Mouse (Mus musculus): Measurements from ENCODE around the gene Cdc6. TPM values are rescaled to one million over a fixed set of nuclear protein-coding genes. Genes with fewer than 3 reads are reported as not detected.

The Cdc6 gene
- polyA plus RNA-seq, 2 experiments: 15.6 to 25.8 TPM

DNA sequence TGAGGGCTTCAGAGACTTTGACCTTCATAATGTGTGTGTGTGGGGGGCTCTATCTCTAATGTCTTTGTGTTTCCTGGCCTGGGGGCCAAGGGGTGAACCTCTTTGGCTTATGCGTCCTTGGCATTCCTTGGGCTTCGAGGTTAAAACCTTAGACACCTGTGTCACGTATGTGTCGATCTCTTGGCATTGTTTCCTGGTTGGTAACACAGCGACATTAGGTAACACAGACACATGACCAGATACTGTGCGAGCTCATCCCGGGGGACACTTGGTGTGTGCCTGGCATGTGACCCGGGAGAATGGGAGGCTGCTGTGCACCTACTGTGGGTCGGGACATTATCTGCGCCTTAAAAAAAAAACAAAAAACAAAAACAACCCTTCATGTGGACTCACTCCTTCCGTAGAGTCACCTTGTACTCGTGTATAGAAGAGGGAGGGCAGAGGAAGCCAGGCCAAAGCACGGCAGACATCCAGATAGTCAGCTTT is 46.3 kb downstream of the Cdc6 start:
- Histone ChIP-seq H3K4me3 (replicated peaks; ENCODE audit: low read length) (no peak overlapping the region), H3K27ac (replicated peaks; ENCODE audit: low read depth, low read length) (0 out of 2 replicates have a peak overlapping the region, but pooled peaks have one; percentile 14), H3K27me3 (ENCODE audit: control insufficient read depth, insufficient read depth, low read length) (no peaks in the 10 kb centered on the region), H3K4me1 (ENCODE audit: control insufficient read depth, insufficient read depth, low read length) (peaks cover 49% of the 10 kb centered on the region), H3K4me2 (replicated peaks; ENCODE audit: low read depth, low read length, severe bottlenecking) (peak overlapping the region; percentile 28; the same call in 1 of the 2 replicates), H3K9ac (ENCODE audit: low read depth, low read length, severe bottlenecking) (no peak overlapping the region), H3K9me3 (ENCODE audit: control insufficient read depth, low read length) (no peaks in the 10 kb centered on the region), H3K36me3 (ENCODE audit: control insufficient read depth, insufficient read depth, low read length) (peaks cover 55% of the 10 kb centered on the region)
- WGBS: 39% methylated on average over 13 of the region's 13 CpGs
- ATAC-seq (ENCODE audit: low FRiP score, low read depth) (no peak), DNase-seq (ENCODE audit: low spot score) (no peak)
- no peak for TF ChIP-seq POLR2A (IDR thresholded peaks at IDR 0.05; ENCODE audit: borderline replicate concordance, extremely low read depth, insufficient read depth, insufficient read length)

DNA sequence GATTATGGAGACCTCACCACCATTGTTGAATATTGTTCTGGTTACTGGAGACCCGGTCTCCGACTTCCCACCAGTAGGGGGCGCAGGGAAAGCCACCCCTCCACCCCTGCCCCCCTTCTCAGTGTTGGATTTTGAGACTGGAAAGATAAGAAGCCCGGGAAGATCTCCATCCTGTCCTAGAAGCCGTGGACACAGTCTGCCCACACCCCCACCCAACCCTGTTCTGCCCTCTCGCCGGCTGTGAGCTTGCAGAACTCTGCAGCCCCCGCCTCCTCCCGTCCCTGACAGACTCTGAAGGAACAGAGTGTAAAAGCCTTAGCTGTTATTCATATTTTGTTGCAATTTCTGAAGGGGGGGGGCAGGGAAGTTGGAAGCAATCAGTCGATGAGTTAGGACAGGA is 46.8 kb downstream of the Cdc6 start:
- H3K9me3 ChIP-seq (ENCODE audit: control insufficient read depth, low read length): no peaks in the 10 kb centered on the region
- peak overlapping the region; percentile 28; the same call in 1 of the 2 replicates for H3K4me2 ChIP-seq (replicated peaks; ENCODE audit: low read depth, low read length, severe bottlenecking)
- H3K27ac ChIP-seq (replicated peaks; ENCODE audit: low read depth, low read length): 0 out of 2 replicates have a peak overlapping the region, but pooled peaks have one; percentile 9
- WGBS: 11% methylated on average over 10 of the region's 10 CpGs
- H3K27me3 ChIP-seq (ENCODE audit: control insufficient read depth, insufficient read depth, low read length): no peaks in the 10 kb centered on the region
- peak; percentile 60 for ATAC-seq (ENCODE audit: low FRiP score, low read depth)
- H3K4me3 ChIP-seq (replicated peaks; ENCODE audit: low read length): no peak overlapping the region
- H3K4me1 ChIP-seq (ENCODE audit: control insufficient read depth, insufficient read depth, low read length): peaks cover 53% of the 10 kb centered on the region
- no peak for TF ChIP-seq POLR2A (IDR thresholded peaks at IDR 0.05; ENCODE audit: borderline replicate concordance, extremely low read depth, insufficient read depth, insufficient read length)
- no peak overlapping the region for H3K9ac ChIP-seq (ENCODE audit: low read depth, low read length, severe bottlenecking)
- peak; percentile 75 for DNase-seq (ENCODE audit: low spot score)
- H3K36me3 ChIP-seq (ENCODE audit: control insufficient read depth, insufficient read depth, low read length): peaks cover 50% of the 10 kb centered on the region

DNA sequence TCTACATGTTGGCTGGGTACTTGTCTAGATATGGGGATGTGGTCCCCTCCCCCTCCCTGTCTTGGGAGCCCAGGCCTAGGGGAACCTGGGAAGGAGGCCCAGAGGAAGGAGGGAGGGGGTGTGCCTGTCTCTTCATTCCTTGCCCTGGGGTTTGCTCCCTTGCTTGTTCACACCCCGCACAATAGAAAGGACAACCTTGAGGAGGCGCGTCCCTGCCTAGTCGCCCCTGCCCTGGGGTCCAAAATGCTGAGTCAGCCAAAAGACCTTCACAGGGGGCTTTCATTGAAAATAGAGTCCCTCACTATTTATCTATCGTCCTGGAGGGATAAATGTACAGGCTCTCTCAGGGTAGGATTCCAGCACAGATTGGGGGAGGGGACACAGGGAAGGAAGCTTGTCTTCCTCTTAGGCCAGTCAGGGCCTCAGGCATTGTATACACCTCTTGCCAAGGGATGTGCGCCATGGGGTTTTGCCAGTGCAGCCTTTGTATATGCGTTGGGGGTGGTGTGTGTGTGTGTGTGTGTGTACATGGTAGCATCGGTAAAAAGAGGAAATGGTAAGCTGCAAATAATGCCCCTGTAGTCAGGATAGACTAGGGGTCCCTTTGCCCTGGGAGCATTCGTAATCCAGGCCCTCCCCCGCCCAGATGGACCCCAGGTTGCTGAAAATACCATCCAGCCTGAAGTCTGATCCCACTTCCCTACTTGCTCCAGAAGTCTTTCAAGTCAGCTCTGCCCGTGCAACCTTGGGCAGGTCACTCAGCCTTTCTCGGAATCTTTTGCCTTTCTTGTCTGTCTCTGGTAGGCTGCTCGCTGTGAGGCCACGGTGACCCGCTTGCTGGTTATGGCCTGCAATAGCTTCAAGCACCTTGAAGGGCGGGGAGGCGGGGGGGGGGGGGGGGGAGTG is 47.5 kb downstream of the Cdc6 start:
- H3K4me3 ChIP-seq (replicated peaks; ENCODE audit: low read length): no peak overlapping the region
- no peak overlapping the region for H3K9ac ChIP-seq (ENCODE audit: low read depth, low read length, severe bottlenecking)
- WGBS: 25% methylated on average over 16 of the region's 17 CpGs
- TF ChIP-seq POLR2A (IDR thresholded peaks at IDR 0.05; ENCODE audit: borderline replicate concordance, extremely low read depth, insufficient read depth, insufficient read length): no peak
- DNase-seq (ENCODE audit: low spot score): no peak
- H3K4me1 ChIP-seq (ENCODE audit: control insufficient read depth, insufficient read depth, low read length): peaks cover 54% of the 10 kb centered on the region
- ATAC-seq (ENCODE audit: low FRiP score, low read depth): no peak
- no peaks in the 10 kb centered on the region for H3K9me3 ChIP-seq (ENCODE audit: control insufficient read depth, low read length)
- peaks cover 45% of the 10 kb centered on the region for H3K36me3 ChIP-seq (ENCODE audit: control insufficient read depth, insufficient read depth, low read length)
- H3K4me2 ChIP-seq (replicated peaks; ENCODE audit: low read depth, low read length, severe bottlenecking): no peak overlapping the region
- 0 out of 2 replicates have a peak overlapping the region, but pooled peaks have one; percentile 9 for H3K27ac ChIP-seq (replicated peaks; ENCODE audit: low read depth, low read length)
- no peaks in the 10 kb centered on the region for H3K27me3 ChIP-seq (ENCODE audit: control insufficient read depth, insufficient read depth, low read length)

DNA sequence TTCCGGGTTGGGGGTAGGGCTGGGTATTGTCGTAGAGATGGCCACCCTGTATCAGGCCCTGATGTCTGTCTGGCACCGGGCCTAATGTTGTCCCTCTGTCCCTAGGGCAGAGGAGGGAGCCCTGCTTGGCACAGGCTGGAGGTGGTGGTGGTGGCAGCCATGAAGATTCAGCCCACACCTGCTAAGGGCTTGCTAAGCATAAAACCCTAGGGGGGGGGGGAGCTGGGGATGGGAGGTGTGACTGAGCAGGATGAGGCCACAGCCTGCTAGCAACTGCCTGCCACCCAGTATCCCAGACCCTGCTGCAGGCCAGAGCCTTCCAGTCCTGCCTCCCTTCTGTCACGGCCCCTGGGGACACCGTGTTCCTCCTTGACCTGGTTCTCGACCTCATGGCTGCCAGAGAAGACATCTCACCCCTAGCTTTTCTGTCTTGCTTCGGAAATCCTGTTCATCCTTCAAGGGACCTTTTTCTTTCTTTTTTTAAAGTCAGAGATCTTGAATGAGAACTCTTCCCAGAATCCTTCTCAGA is 48.2 kb downstream of the Cdc6 start:
- no peak for TF ChIP-seq POLR2A (IDR thresholded peaks at IDR 0.05; ENCODE audit: borderline replicate concordance, extremely low read depth, insufficient read depth, insufficient read length)
- H3K27ac ChIP-seq (replicated peaks; ENCODE audit: low read depth, low read length): no peak overlapping the region
- H3K9ac ChIP-seq (ENCODE audit: low read depth, low read length, severe bottlenecking): no peak overlapping the region
- DNase-seq (ENCODE audit: low spot score): no peak
- ATAC-seq (ENCODE audit: low FRiP score, low read depth): no peak
- no peaks in the 10 kb centered on the region for H3K9me3 ChIP-seq (ENCODE audit: control insufficient read depth, low read length)
- 29% methylated on average over 7 of the region's 7 CpGs for WGBS
- H3K4me2 ChIP-seq (replicated peaks; ENCODE audit: low read depth, low read length, severe bottlenecking): no peak overlapping the region
- H3K36me3 ChIP-seq (ENCODE audit: control insufficient read depth, insufficient read depth, low read length): peaks cover 37% of the 10 kb centered on the region
- no peaks in the 10 kb centered on the region for H3K27me3 ChIP-seq (ENCODE audit: control insufficient read depth, insufficient read depth, low read length)
- peaks cover 53% of the 10 kb centered on the region for H3K4me1 ChIP-seq (ENCODE audit: control insufficient read depth, insufficient read depth, low read length)
- no peak overlapping the region for H3K4me3 ChIP-seq (replicated peaks; ENCODE audit: low read length)

DNA sequence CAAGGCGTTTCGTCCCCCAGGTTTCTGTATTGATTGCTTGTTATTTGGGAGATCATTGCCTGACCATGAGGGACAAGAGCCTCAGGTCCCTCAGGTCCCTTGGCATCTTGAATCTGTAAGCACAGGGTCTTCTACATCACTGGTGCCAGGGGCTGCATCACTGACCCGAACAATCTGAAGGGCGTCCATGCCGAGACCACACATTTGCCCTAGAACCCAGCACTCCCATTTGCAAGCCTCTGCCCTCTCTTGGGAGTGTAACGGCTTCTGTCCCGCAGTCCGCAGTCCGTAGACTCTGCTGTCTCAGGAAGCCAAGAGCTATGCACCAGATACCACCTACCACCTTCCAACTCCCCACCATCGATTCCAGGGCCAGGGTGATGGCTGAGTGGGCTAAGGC is 48.7 kb downstream of the Cdc6 start:
- TF ChIP-seq POLR2A (IDR thresholded peaks at IDR 0.05; ENCODE audit: borderline replicate concordance, extremely low read depth, insufficient read depth, insufficient read length): no peak
- peaks cover 32% of the 10 kb centered on the region for H3K36me3 ChIP-seq (ENCODE audit: control insufficient read depth, insufficient read depth, low read length)
- H3K27me3 ChIP-seq (ENCODE audit: control insufficient read depth, insufficient read depth, low read length): no peaks in the 10 kb centered on the region
- DNase-seq (ENCODE audit: low spot score): no peak
- 78% methylated on average over 10 of the region's 10 CpGs for WGBS
- H3K9ac ChIP-seq (ENCODE audit: low read depth, low read length, severe bottlenecking): no peak overlapping the region
- no peak overlapping the region for H3K4me3 ChIP-seq (replicated peaks; ENCODE audit: low read length)
- H3K27ac ChIP-seq (replicated peaks; ENCODE audit: low read depth, low read length): no peak overlapping the region
- no peak overlapping the region for H3K4me2 ChIP-seq (replicated peaks; ENCODE audit: low read depth, low read length, severe bottlenecking)
- no peak for ATAC-seq (ENCODE audit: low FRiP score, low read depth)
- peaks cover 52% of the 10 kb centered on the region for H3K4me1 ChIP-seq (ENCODE audit: control insufficient read depth, insufficient read depth, low read length)
- H3K9me3 ChIP-seq (ENCODE audit: control insufficient read depth, low read length): no peaks in the 10 kb centered on the region
